Mouse (Mus musculus): ENCODE measurements at regions not wholly inside any gene's neighbourhood (a gene's known extent, or its start where the extent isn't known, plus 50 kb on each side); places are given as distances from the start of the nearest gene placed in this dataset.

DNA sequence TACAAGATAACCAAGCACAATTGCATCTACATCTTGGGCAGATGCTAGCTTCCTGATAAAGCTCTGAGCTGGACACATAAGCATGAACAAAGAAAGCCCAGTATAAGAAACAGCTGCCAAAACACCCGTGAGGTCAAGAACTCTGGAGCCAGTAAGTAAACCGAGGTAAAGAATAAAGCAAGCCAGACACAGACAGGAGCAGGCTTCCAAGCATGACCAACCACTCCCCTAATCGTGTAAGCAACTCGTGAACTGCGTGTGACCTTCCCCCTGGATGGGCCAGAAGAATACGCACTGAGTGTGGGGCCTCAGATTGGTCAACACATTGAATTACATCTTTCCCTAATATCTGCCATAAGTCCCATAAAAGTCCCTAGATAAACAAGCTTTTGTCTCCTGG is 170.1 kb downstream of the Rchy1 start:
- no peaks in the 10 kb centered on the region for H3K27me3 ChIP-seq (replicated peaks)
- dilution Hi-C loops (cut with MboI; ENCODE audit: extremely low pct_ligation_motif_present, extremely low pct_unique_long_range_greater_than_20kb, low sequenced_read_pairs): no loop called here
- DNase-seq (ENCODE audit: extremely low read depth): no peak
- in situ Hi-C loops (cut with MboI; ENCODE audit: low pct_ligation_motif_present, low pct_unique_long_range_greater_than_20kb, low sequenced_read_pairs): no loop called here
- H3K4me1 ChIP-seq (ENCODE audit: control insufficient read depth in 1 of 2, insufficient read depth in 2 of 2): peaks cover 0 to 9% of the 10 kb centered on the region in 2 experiments; a peak in 2 of 4 replicates
- H3K27ac ChIP-seq (ENCODE audit: insufficient read depth, low read depth): no peak overlapping the region
- no peaks in the 10 kb centered on the region for H3K79me2 ChIP-seq (replicated peaks; ENCODE audit: control insufficient read depth, extremely low read depth, insufficient read depth, poor library complexity, severe bottlenecking)
- H3K4me2 ChIP-seq (ENCODE audit: insufficient read depth, low read depth, poor library complexity, severe bottlenecking): no peak overlapping the region
- no peak for TF ChIP-seq TCF12 (IDR thresholded peaks at IDR 0.05; ENCODE audit: low read depth, low read length)
- no peak for TF ChIP-seq MAZ (IDR thresholded peaks at IDR 0.05; ENCODE audit: low read depth, low read length)
- TF ChIP-seq USF1 (IDR thresholded peaks at IDR 0.05; ENCODE audit: low read depth, low read length): no peak
- no peak for TF ChIP-seq ZKSCAN1 (IDR thresholded peaks at IDR 0.05; ENCODE audit: borderline replicate concordance, low read depth, low read length)
- TF ChIP-seq POLR2A (IDR thresholded peaks at IDR 0.05; ENCODE audit: low read depth, low read length): no peak
- no peak for TF ChIP-seq CHD1 (IDR thresholded peaks at IDR 0.05; ENCODE audit: low read depth, low read length)
- no peak for TF ChIP-seq KAT2A (IDR thresholded peaks at IDR 0.05; ENCODE audit: insufficient replicate concordance, low read length)
- no peak for TF ChIP-seq MYC (IDR thresholded peaks at IDR 0.05; ENCODE audit: low read depth, low read length)
- no peak for TF ChIP-seq SIN3A (IDR thresholded peaks at IDR 0.05; ENCODE audit: low read length)
- TF ChIP-seq ZMIZ1 (IDR thresholded peaks at IDR 0.05; ENCODE audit: low read depth, low read length): no peak
- TF ChIP-seq HCFC1 (IDR thresholded peaks at IDR 0.05; ENCODE audit: low read depth, low read length): no peak
- TF ChIP-seq ETS1 (conservative IDR thresholded peaks at IDR 0.05; ENCODE audit: low read depth, low read length): no peak
- no peak for TF ChIP-seq MAFK (IDR thresholded peaks at IDR 0.05; ENCODE audit: insufficient replicate concordance, low read length)
- no peak for TF ChIP-seq GABPA (IDR thresholded peaks at IDR 0.05; ENCODE audit: insufficient replicate concordance, low read depth, low read length)
- TF ChIP-seq MAX (IDR thresholded peaks at IDR 0.05; ENCODE audit: low read length): no peak
- TF ChIP-seq MXI1 (IDR thresholded peaks at IDR 0.05; ENCODE audit: low read depth, low read length): no peak
- no peak for TF ChIP-seq ZNF384 (IDR thresholded peaks at IDR 0.05; ENCODE audit: low read depth, low read length)
- no peak for TF ChIP-seq NRF1 (IDR thresholded peaks at IDR 0.05; ENCODE audit: low read depth, low read length)
- no peaks in the 10 kb centered on the region for H3K9me3 ChIP-seq (replicated peaks; ENCODE audit: low read length)
- H3K4me3 ChIP-seq (replicated peaks in 1 of 3; ENCODE audit: low read depth in 2 of 3, low read length in 2 of 3, poor library complexity in 1 of 3): no peak overlapping the region
- H3K36me3 ChIP-seq (replicated peaks in 1 of 2; ENCODE audit: control insufficient read depth in 1 of 2, insufficient read depth in 1 of 2, low read length in 1 of 2): no peaks in the 10 kb centered on the region
- no peak overlapping the region for H3K9ac ChIP-seq (ENCODE audit: insufficient read depth, low read depth)

DNA sequence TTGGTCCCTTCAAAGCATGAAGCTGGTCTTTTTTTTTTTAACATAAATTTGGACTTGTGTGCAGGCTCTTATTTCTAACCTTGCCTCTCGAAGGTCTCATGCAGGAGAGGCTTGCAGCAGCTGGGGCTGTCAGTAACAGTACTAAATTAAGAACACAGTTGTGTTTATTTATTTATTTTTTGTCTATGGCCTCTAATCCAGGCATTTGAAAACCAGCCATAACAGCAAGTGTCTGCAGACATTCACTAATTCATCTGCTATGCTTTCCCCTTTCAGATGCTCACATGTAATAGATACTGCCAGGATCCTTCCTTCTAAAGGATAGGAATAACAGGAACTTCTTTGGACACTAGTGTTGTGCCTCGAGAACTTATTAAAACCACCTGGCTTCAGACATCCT is 172.5 kb downstream of the Rchy1 start:
- dilution Hi-C loops (cut with MboI; ENCODE audit: extremely low pct_ligation_motif_present, extremely low pct_unique_long_range_greater_than_20kb, low sequenced_read_pairs) (no loop called here), in situ Hi-C loops (cut with MboI; ENCODE audit: low pct_ligation_motif_present, low pct_unique_long_range_greater_than_20kb, low sequenced_read_pairs) (no loop called here)
- H3K9ac ChIP-seq (ENCODE audit: insufficient read depth, low read depth): no peak overlapping the region
- H3K9me3 ChIP-seq (replicated peaks; ENCODE audit: low read length): no peaks in the 10 kb centered on the region
- H3K4me3 ChIP-seq (replicated peaks in 1 of 3; ENCODE audit: low read depth in 2 of 3, low read length in 2 of 3, poor library complexity in 1 of 3): no peak overlapping the region
- H3K79me2 ChIP-seq (replicated peaks; ENCODE audit: control insufficient read depth, extremely low read depth, insufficient read depth, poor library complexity, severe bottlenecking): no peaks in the 10 kb centered on the region
- H3K36me3 ChIP-seq (replicated peaks in 1 of 2; ENCODE audit: control insufficient read depth in 1 of 2, insufficient read depth in 1 of 2, low read length in 1 of 2): no peaks in the 10 kb centered on the region
- no peak for DNase-seq (ENCODE audit: extremely low read depth)
- H3K27ac ChIP-seq (ENCODE audit: insufficient read depth, low read depth): no peak overlapping the region
- H3K4me1 ChIP-seq (ENCODE audit: control insufficient read depth in 1 of 2, insufficient read depth in 2 of 2): peaks cover 0 to 9% of the 10 kb centered on the region in 2 experiments; a peak in 2 of 4 replicates
- H3K4me2 ChIP-seq (ENCODE audit: insufficient read depth, low read depth, poor library complexity, severe bottlenecking): peak overlapping the region; percentile 56; the same call in 1 of the 2 replicates
- H3K27me3 ChIP-seq (replicated peaks): no peaks in the 10 kb centered on the region
- TF ChIP-seq JUN (IDR thresholded peaks at IDR 0.05; ENCODE audit: insufficient read depth, low read depth, low read length) (no peak), CHD2 (IDR thresholded peaks at IDR 0.05; ENCODE audit: low read length) (no peak), MYC (IDR thresholded peaks at IDR 0.05; ENCODE audit: low read depth, low read length) (no peak), MEF2A (IDR thresholded peaks at IDR 0.05; ENCODE audit: borderline replicate concordance, low read depth, low read length) (no peak), SMC3 (IDR thresholded peaks at IDR 0.05; ENCODE audit: low read depth, low read length) (no peak), GABPA (IDR thresholded peaks at IDR 0.05; ENCODE audit: insufficient replicate concordance, low read depth, low read length) (no peak), ZMIZ1 (IDR thresholded peaks at IDR 0.05; ENCODE audit: low read depth, low read length) (no peak), KAT2A (IDR thresholded peaks at IDR 0.05; ENCODE audit: insufficient replicate concordance, low read length) (no peak), CHD1 (IDR thresholded peaks at IDR 0.05; ENCODE audit: low read depth, low read length) (no peak), ETS1 (conservative IDR thresholded peaks at IDR 0.05; ENCODE audit: low read depth, low read length) (no peak), BHLHE40 (IDR thresholded peaks at IDR 0.05; ENCODE audit: low read depth, low read length) (no peak), HCFC1 (IDR thresholded peaks at IDR 0.05; ENCODE audit: low read depth, low read length) (no peak), MAFK (IDR thresholded peaks at IDR 0.05; ENCODE audit: insufficient replicate concordance, low read length) (no peak), TCF12 (IDR thresholded peaks at IDR 0.05; ENCODE audit: low read depth, low read length) (no peak), MAZ (IDR thresholded peaks at IDR 0.05; ENCODE audit: low read depth, low read length) (no peak), ZC3H11A (IDR thresholded peaks at IDR 0.05; ENCODE audit: low read depth, low read length) (no peak), CTCF (conservative IDR thresholded peaks at IDR 0.05 in 1 of 2, IDR thresholded peaks at IDR 0.05 in 1 of 2; ENCODE audit: low read depth in 2 of 2, low read length in 2 of 2) (no peak), USF1 (IDR thresholded peaks at IDR 0.05; ENCODE audit: low read depth, low read length) (no peak), MAX (IDR thresholded peaks at IDR 0.05; ENCODE audit: low read length) (no peak)
